Mouse (Mus musculus) hindbrain, embryonic 16.5 days (tissue): Measurements from ENCODE around the gene Vmn1r226. TPM values are rescaled to one million over a fixed set of nuclear protein-coding genes. Genes with fewer than 3 reads are reported as not detected.

Experiments
- ATAC-seq: fragments of 200-750 bp; cut with Nextera tagmentation; 2 replicates; pipeline ENCODE4 v1.8.0; 2017; ENCODE audit warnings: moderate TSS enrichment, moderate library complexity
- H3K27ac ChIP-seq: fragments of 300-500 bp; sonication (generic); 2 replicates; pipeline ENCODE4 v1.5.1; 2014; ENCODE audit warnings: low read depth, mild to moderate bottlenecking, control low read depth, low read length, moderate library complexity
- H3K27me3 ChIP-seq: fragments of 300-500 bp; sonication (generic); replicated peaks from 2 replicates; pipeline ENCODE4 v1.6.1; 2014; ENCODE audit warnings: low read length; ENCODE audit not compliant: control insufficient read depth, insufficient read depth
- H3K36me3 ChIP-seq: fragments of 300-500 bp; sonication (generic); 2 replicates; pipeline ENCODE4 v1.6.1; 2014; ENCODE audit warnings: mild to moderate bottlenecking, low read length, moderate library complexity, mixed read lengths; ENCODE audit not compliant: control insufficient read depth, insufficient read depth
- H3K4me1 ChIP-seq: fragments of 300-500 bp; sonication (generic); 2 replicates; pipeline ENCODE4 v1.6.1; 2014; ENCODE audit warnings: low read depth, low read length; ENCODE audit not compliant: control insufficient read depth, insufficient read depth
- H3K4me2 ChIP-seq: fragments of 300-500 bp; sonication (generic); 2 replicates; pipeline ENCODE4 v1.6.1; 2014; ENCODE audit warnings: mild to moderate bottlenecking, low read length, control low read depth, moderate library complexity
- H3K4me3 ChIP-seq: fragments of 300-500 bp; sonication (generic); 2 replicates; pipeline ENCODE4 v1.5.1; 2014; ENCODE audit warnings: mild to moderate bottlenecking, low read length, control low read depth, moderate library complexity
- H3K9ac ChIP-seq: fragments of 300-500 bp; sonication (generic); 2 replicates; pipeline ENCODE4 v1.6.1; 2014; ENCODE audit warnings: low read depth, mild to moderate bottlenecking, control low read depth, low read length, moderate library complexity
- H3K9me3 ChIP-seq: fragments of 300-500 bp; sonication (generic); 2 replicates; pipeline ENCODE4 v1.6.1; 2014; ENCODE audit warnings: mild to moderate bottlenecking, low read length, moderate library complexity; ENCODE audit not compliant: control insufficient read depth
- WGBS: fragments of 180-500 bp; shearing (Covaris S2); extraction: QIAGEN DNeasy Blood & Tissue Kit; methylation state at CpG from one replicate; pipeline ENCODE4 v1.1.7; 2014; 5-methylcytosine and 5-hydroxymethylcytosine counted together
- polyA plus RNA-seq: library from polyadenylated mRNA; unstranded; fragments of >200 nt; fragmentation: Nextera tagmentation; extraction: Ambion mirVana; gene quantifications from 2 replicates; pipeline ENCODE4 v1.2.1, GENCODE M21; 2015

Vmn1r226 gene
- not detected in 2 replicates for polyA plus RNA-seq

DNA sequence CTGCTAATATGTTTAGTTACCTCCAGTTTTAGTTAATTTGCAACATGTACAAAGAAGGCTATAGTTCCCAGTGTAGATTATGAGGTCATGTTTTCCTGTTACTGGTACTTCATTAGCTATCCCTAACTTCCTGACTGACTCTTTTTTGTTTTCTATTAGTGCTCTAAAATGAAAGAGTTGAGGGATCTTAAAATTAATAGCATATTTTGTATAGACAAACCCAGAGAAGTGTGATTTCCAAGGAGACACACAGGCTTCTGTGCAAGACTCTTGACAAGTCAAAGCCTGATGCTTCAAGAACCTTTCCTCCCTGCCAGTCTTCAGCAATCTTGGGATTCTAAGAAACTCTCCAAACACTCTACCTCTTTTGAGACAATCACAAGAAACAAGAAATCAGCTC is at the start of gene Vmn1r226:
Gene Vmn1r226, plus strand, starts transcription at position 301 of the 400 bp plus-strand sequence.
- no peak for ATAC-seq

DNA sequence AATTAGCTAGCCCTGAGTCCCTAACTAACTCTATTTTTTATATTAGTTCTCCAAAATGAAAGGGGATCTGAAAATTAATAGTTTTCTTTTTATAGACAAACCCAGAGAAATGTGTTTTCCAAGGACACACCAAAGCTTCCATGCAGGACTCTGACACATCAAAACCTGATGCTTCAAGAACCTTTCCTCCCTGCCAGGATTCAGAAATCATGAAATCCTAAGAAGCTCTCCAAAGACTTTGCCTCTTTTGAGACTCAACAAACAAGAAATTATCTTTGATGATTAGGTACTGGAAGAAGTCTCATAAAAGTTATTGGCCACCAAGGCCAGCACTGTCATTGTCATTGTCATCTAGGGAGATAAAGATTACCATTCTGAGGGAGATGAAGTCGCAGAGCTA is 46.9 kb downstream of the Vmn1r226 start, which contains the start of gene Vmn1r227:
Gene Vmn1r227, plus strand, starts transcription at position 301 of the 400 bp plus-strand sequence.
- no peaks in the 10 kb centered on the region for H3K9me3 ChIP-seq
- no peak within 1 kb of the TSS for H3K4me3 ChIP-seq
- WGBS: 29% methylated on average over 1 of the region's 1 CpGs
- no peak for ATAC-seq
- no peak within 1 kb of the TSS for H3K27ac ChIP-seq
- H3K9ac ChIP-seq: no peak within 1 kb of the TSS
- H3K36me3 ChIP-seq: no peaks in the 10 kb centered on the region
- H3K4me1 ChIP-seq: no peaks in the 10 kb centered on the region
- H3K4me2 ChIP-seq: no peak within 1 kb of the TSS
- no peaks in the 10 kb centered on the region for H3K27me3 ChIP-seq

More for the DNA sequence above, at the start of gene Vmn1r226:
- no peak within 1 kb of the TSS for H3K4me2 ChIP-seq
- no peaks in the 10 kb centered on the region for H3K4me1 ChIP-seq
- no peak within 1 kb of the TSS for H3K4me3 ChIP-seq
- H3K36me3 ChIP-seq: no peaks in the 10 kb centered on the region
- H3K9me3 ChIP-seq: peaks cover 5% of the 10 kb centered on the region
- H3K9ac ChIP-seq: no peak within 1 kb of the TSS
- no peak within 1 kb of the TSS for H3K27ac ChIP-seq
- no peaks in the 10 kb centered on the region for H3K27me3 ChIP-seq

Other genes starting within 250 kb of the Vmn1r226 start
- not detected in 2 replicates for gene Vmn2r108, start 201.5 kb upstream of the Vmn1r226 start, polyA plus RNA-seq
- gene Vmn1r225, start 184.7 kb upstream of the Vmn1r226 start, polyA plus RNA-seq: not detected in 2 replicates
- not detected in 2 replicates for gene Vmn2r109, start 118.1 kb upstream of the Vmn1r226 start, polyA plus RNA-seq
- not detected in 2 replicates for gene Vmn2r110, start 86.4 kb upstream of the Vmn1r226 start, polyA plus RNA-seq
- not detected in 2 replicates for gene Fpr-rs3, start 58.0 kb upstream of the Vmn1r226 start, polyA plus RNA-seq
- not detected in 2 replicates for gene Vmn1r227, start 47.0 kb downstream of the Vmn1r226 start, polyA plus RNA-seq
- gene Vmn1r228, start 103.3 kb downstream of the Vmn1r226 start, polyA plus RNA-seq: not detected in 2 replicates
- not detected in 2 replicates for gene Vmn1r229, start 128.7 kb downstream of the Vmn1r226 start, polyA plus RNA-seq
- not detected in 2 replicates for gene Vmn1r230, start 157.6 kb downstream of the Vmn1r226 start, polyA plus RNA-seq
- gene Vmn1r231, start 222.2 kb downstream of the Vmn1r226 start, polyA plus RNA-seq: not detected in 2 replicates
- not detected in 2 replicates for gene Vmn1r232, start 236.9 kb downstream of the Vmn1r226 start, polyA plus RNA-seq